Mouse (Mus musculus) lung, adult 2 months (tissue): Measurements from ENCODE around the gene St7l.

Experiments used
- CTCF ChIP-seq: fragments of 200-500 bp; IDR thresholded peaks from 2 replicates; pipeline ENCODE4 v1.5.1; 2011; ENCODE audit warnings: mild to moderate bottlenecking, low read length, control low read depth; ENCODE audit not compliant: insufficient read depth
- POLR2A ChIP-seq: fragments of 200-500 bp; IDR thresholded peaks from 2 replicates; pipeline ENCODE4 v1.6.1; 2011; ENCODE audit warnings: low read depth, mild to moderate bottlenecking, control low read depth, low read length, borderline replicate concordance; ENCODE audit errors: extremely low read depth

DNA sequence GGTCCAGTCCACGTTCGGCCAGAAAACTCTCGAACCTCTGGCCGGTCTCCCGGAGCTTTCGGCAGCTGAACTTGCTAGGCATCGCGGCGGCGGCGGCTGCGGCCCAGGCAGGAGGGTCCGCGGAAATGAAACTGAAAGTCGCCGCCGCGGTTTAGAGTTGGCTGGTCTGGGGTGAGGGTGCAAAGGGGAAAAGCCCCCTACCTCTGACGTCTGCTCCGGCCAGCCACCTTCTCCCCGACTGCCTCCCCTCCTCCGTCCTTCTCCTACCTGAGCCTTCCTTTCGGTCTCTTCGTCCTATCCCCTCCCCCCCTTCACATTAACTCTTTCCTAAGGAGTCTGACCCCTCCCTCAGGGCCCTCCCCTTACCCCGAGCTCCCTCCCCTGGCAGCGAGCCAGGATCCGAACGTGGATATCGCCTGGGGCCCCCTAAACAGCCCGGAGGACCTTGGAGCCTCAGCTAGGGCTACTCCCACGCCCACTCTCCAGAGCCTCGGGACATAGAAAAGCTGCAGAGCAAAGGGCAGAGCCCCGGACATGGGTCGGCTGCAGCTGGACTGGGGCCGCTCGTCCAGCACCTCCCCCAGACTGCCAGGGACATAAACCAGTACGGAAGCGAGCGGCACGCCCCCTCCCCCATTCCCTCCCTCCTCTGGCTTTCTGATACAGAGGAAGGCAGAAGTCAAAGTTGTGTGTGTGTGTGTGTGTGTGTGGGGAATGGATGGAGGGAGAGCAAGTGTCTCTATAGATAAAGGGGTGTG is 45.6 kb upstream of the St7l start, which contains the start of gene Mov10:
- TF ChIP-seq CTCF (no peak), POLR2A (no peak)
